Mouse (Mus musculus): ENCODE results near the gene Mmd.

Gene Mmd

DNA sequence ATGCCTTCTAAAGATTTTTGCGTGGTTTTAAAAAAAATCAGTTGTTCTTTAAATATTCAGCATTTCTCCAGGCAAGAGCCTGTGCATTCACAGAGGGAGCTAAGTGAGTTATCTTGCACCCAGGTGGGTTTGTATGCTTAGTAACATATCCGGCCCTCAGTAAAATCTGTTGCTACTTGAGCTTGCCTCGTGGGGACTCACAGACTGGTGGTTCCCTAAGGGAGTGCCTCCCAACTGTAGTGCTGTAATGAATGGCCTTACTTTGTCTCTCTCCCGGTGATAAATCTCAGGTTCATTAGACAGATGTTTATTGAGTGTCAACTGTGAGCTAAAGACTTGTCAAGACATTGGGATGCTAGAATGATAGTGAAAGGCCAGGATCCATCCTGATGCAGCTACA, 35.4 kb downstream of the Mmd start:
- no peak for DNase-seq

DNA sequence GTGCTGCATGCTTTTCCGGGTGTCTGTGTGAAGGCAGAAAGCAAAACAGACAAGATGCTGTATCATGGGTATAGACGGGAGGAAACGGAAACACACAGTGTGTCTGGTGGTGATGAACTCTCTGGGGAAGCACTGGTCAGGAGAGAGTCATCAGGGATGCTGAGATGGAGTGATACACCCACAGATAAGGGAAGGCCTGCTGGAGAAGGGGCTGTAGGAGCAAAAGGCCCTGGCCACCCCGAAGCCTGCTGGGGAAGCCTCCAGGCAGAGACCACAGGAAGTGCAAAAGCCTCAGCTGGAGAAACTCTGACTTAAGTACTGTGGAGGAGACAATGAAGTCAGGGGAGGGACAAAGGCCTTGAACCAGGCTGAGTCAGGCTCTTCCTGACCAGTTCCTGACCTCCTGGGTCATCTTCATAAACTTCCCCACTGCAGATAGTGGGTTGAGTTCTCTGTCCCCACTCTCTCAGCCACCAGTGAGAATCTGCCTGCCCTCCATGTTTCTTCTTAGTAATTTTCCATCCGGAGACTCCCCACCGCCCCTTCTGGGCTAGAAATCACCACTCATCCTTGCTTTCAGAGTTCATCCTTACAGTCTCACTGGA, 37.4 kb downstream of the Mmd start:
- no peak for DNase-seq

DNA sequence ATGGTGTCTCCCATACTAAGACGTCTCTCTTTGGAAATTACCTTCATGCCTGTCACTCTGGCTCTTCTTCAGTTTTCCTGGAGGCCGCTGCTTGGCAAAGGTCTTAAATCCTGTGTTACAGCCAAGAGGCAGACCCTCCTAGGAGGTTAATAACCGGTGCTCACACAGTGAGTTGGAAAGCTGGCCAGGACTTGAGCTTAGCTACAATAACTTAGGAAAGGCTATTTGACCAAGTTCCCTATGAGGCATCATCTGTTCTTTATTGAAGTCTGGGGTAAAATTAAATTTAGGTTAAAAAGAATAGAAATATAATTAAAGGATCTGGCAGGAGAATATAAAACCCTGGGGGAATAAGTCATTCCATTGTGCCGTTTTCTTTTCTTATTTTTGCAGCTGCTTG, 41.9 kb downstream of the Mmd start:
- DNase-seq: no peak

DNA sequence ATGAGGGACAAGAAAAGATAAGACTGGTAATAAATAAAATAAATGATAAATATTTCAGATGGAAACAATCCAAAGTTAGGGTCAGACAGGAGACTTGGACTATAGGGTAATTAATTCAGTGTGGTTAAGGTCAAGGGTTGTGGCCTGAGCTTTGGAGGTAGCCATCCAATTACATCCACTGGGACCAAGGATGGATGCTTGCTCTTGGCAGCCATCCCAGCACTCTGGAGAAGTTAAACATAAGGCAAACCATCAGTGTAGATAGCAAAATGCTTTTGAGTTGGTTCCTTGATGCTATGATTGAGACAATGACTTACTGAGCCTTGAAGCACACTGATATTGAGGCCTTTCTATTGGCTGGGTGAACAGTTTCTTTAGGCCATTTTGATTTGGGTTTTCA, 43.5 kb downstream of the Mmd start:
- peak; percentile 42 to 53 for DNase-seq

DNA sequence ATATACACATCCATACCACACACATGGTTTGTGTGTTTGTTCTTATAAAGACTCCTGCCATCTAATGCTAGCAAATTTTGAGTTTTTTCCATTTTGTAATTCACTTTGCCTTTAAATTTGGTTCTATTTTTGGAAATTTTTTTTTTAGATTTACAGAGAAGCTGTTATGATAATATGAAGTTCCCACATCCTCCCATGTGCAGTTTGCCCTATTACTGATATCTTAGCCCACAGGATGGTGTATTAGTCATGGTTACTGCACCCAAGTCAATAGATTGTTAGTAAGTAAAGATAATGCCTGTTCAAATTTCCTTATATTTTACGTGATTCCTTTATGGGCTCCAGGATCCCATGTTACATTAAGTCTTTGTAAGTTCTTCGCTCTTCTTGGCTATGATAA, 45.4 kb downstream of the Mmd start:
- DNase-seq: no peak

DNA sequence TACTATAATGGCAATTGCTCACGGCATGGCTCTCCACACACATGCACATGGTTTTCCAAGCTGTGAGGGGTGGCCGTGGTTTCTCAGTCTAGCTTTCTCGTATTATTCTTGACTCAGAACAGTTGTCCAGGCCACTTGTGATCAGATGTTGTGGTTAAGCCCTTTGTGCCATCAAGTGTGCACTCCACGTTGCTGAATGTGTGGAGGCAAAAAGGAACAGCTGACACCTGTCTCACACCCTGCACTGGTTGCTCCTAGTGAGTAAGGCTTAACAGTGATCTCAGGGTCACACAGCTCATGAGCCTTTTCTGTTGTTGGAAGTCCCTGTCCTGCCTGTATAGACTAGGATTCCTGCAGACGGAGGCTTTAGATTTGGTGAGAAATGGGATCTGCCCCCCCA, 56.8 kb downstream of the Mmd start:
- no peak for DNase-seq

DNA sequence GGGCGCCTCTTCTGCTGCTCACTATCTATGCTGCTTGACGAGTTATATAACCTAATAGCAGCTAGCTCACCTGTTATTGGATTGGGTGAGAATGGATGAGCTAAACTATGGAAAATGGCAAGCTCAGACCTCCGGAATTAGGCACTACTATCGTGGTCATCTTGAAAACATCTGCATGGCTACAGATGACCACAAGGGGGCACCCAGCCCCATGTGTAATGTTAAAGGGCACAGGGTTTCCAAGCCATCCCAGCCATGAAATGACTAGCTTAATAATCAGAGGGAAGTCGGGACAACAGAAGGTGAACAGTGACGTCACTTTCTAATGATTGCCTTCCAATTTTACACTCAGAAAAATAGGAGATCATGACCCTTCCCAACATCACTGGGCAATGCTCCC, 57.7 kb downstream of the Mmd start:
- peak; percentile 75 to 78 for DNase-seq

DNA sequence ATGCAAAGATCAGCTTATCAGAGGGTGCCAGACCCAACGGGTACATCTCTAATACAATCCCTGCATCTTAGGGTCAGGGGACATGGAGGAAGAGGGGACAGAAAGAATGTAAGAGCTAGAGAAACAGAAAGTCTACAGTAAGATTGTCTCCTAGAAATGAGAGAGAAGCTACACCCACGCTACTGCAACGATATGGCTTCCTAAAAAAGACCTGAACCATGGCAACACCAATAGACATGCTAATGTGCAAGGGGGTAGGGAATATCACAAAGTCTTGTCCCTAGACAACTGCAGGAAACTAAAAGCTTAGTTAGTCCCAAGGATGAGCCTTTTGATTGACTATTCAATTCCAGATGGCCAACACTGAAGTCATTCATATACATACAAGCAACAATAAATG, 65.3 kb downstream of the Mmd start:
- DNase-seq: no peak

DNA sequence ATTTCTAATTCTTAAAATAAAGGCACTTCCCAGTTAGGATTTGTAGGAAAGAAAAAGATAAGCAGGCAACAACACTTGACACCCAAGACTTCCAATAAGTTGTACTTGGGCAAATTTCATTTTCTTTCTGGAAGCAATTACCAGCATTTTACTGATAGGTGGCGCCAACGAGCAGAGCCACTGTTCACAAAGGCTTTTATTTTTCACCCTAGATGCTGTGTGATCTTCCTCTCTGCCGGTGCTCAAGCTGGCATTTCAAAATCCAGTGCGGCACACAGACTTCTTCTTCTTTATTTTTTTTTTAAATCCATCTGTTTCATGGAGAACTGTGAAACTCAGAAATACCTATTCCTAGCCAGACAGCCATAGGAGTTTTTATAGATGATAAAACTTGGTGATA, 68.2 kb downstream of the Mmd start:
- DNase-seq: peak; percentile 61 to 67

DNA sequence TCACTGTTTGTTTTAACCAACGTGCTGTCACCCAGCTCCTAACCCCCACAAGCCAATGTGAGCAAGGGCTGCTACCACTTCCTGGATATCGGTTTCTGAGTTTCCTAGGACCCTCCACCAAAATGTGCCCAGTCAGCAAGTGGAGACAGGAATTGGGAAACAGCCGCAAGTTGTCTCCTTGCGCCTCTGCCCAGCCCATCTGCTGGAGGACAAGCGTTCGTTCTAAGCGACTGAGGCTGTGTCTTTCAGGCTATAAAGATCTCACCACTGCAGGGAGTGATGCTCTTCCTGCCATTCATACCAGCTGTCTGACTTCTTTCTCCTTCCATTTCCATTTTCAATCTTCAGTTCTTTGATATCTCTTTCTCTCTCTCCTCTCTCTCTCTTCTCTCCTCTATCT, 71.7 kb downstream of the Mmd start:
- no peak for DNase-seq

DNA sequence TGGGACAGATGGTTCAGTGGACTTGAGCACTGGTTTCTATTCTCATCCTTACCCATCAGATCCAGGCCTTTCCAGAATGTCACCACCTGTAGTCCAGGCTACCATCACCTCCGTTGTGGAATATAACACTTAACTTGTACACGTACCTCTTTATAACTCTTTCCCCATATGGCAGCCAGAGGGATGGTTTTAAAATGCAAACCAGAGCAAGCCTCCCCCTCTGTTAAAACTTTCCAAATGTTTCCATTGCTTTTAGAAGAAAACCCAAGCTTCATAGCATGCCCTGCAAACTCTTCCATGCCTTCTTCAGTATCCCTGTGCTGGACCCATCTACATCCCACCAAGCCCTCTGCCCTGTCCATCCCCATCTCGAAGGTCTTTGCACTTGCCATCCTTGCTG, 75.3 kb downstream of the Mmd start:
- no peak for DNase-seq

DNA sequence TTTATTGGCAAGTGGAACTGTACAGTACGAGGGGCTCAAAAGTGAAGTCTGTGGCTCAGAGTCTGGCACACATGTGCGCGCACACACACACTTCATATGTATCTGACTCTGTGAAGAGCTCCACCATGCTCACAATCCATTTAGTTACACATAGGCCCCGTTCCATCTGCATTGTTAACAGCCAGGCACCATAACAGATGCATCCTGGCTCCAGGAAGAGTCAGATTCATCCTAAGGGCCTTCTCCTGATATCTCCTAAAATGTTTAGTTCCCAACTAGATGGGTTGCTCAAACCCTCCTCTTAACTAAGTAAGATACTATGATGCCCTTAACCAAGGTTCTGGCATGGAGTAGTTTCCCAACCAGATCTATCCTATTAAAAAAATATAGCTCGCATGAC, 76.9 kb downstream of the Mmd start:
- no peak for DNase-seq

DNA sequence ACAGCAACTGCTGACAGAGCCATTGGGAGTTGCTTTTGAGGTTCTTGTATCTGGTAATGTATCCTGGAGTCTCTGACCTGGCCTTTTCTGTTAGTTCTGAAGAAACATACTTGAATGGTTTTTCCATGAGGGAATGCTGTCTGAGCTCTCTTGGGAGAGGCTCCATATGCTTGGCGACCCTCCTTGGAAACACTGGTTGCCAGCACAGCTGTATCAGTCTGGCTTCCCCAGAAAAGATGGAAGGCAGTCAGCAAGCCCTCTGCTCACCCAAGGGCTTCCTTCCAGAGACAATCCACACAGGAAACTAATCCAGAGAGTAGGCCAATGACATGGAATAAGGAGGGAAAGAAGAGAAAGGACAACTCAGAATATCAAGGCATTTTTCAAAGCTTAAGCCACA, 77.6 kb downstream of the Mmd start:
- DNase-seq: peak; percentile 15 to 35
